Mouse (Mus musculus) myocyte (in vitro differentiated cells): Measurements from ENCODE around the gene Hnrnpd.

Experiments
- MYOD1 ChIP-seq, 3 experiments: IDR thresholded peaks; one replicate each; pipeline ENCODE4 v1.6.1; 2011; ENCODE audit warnings: control low read depth in 2 of 3, low read depth in 2 of 3, mild to moderate bottlenecking in 2 of 3, moderate library complexity in 1 of 3; ENCODE audit not compliant: insufficient read length in 2 of 3, control insufficient read depth in 1 of 3
- POLR2A ChIP-seq: IDR thresholded peaks from one replicate; pipeline ENCODE4 v1.6.1; 2011; ENCODE audit warnings: low read depth, mild to moderate bottlenecking, control low read depth, moderate library complexity; ENCODE audit not compliant: insufficient read length
- SRF ChIP-seq: IDR thresholded peaks from one replicate; pipeline ENCODE4 v1.6.1; 2011; ENCODE audit warnings: low read depth; ENCODE audit not compliant: control insufficient read depth, insufficient read length
- TCF12 ChIP-seq: IDR thresholded peaks from one replicate; pipeline ENCODE4 v1.6.1; 2011; ENCODE audit warnings: mild to moderate bottlenecking, control low read depth; ENCODE audit not compliant: poor library complexity, insufficient read depth, severe bottlenecking
- USF1 ChIP-seq: IDR thresholded peaks from one replicate; pipeline ENCODE4 v1.6.1; 2011; ENCODE audit warnings: low read depth, mild to moderate bottlenecking, control low read depth, moderate library complexity

DNA sequence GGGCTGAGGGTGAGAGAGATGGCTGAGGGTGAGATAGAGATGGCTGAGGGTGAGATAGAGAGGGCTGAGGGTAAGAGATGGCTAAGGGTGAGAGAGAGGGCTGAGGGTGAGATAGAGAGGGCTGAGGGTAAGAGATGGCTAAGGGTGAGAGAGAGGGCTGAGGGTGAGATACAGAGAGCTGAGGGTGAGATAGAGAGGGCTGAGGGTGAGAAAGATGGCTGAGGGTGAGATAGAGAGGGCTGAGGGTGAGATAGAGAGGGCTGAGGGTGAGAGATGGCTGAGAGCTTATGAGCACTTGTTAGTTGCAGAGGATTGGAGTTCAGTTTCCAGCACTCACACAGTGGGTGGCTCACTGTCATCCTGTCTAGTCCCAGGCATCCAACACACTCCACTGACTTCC, 41.4 kb upstream of the Hnrnpd start:
- TF ChIP-seq USF1 (no peak), SRF (no peak), POLR2A (no peak), TCF12 (no peak), MYOD1 (IDR thresholded peaks at IDR 0.05; ENCODE audit: control insufficient read depth in 1 of 3, insufficient read length in 2 of 3, low read depth in 2 of 3) (no peak)
